Mouse (Mus musculus) heart, embryonic 13.5 days (tissue): ENCODE results near the gene Atxn2. TPM values are rescaled to one million over a fixed set of nuclear protein-coding genes. Genes with fewer than 3 reads are reported as not detected.

Source experiments
- ATAC-seq: fragments of 200-750 bp; cut with Nextera tagmentation; 2 replicates; pipeline ENCODE4 v1.8.0; 2017; ENCODE audit warnings: moderate TSS enrichment; ENCODE audit not compliant: insufficient number of reproducible peaks, low FRiP score, low TSS enrichment; ENCODE audit errors: extremely low read depth
- H3K27ac ChIP-seq: fragments of 300-500 bp; sonication (generic); replicated peaks from 2 replicates; pipeline ENCODE4 v1.5.1; 2015; ENCODE audit warnings: moderate library complexity, mild to moderate bottlenecking, inconsistent platforms
- H3K27me3 ChIP-seq: fragments of 300-500 bp; sonication (generic); replicated peaks from 2 replicates; pipeline ENCODE4 v1.6.1; 2015; ENCODE audit warnings: mild to moderate bottlenecking, inconsistent platforms
- H3K36me3 ChIP-seq: fragments of 300-500 bp; sonication (generic); 2 replicates; pipeline ENCODE4 v1.6.1; 2015; ENCODE audit warnings: mild to moderate bottlenecking, inconsistent platforms
- H3K4me1 ChIP-seq: fragments of 300-500 bp; sonication (generic); 2 replicates; pipeline ENCODE4 v1.6.1; 2015; ENCODE audit warnings: inconsistent platforms
- H3K4me2 ChIP-seq: fragments of 300-500 bp; sonication (generic); 2 replicates; pipeline ENCODE4 v1.6.1; 2015; ENCODE audit warnings: inconsistent platforms, mild to moderate bottlenecking, moderate library complexity
- H3K4me3 ChIP-seq: fragments of 300-500 bp; sonication (generic); 2 replicates; pipeline ENCODE4 v1.5.1; 2015; ENCODE audit warnings: moderate library complexity, mild to moderate bottlenecking, inconsistent platforms
- H3K9ac ChIP-seq: fragments of 300-500 bp; sonication (generic); 2 replicates; pipeline ENCODE4 v1.6.1; 2015; ENCODE audit warnings: inconsistent platforms, mild to moderate bottlenecking, moderate library complexity
- H3K9me3 ChIP-seq: fragments of 300-500 bp; sonication (generic); 2 replicates; pipeline ENCODE4 v1.6.1; 2016; ENCODE audit warnings: inconsistent platforms
- WGBS: fragments of 180-500 bp; shearing (Covaris S2); methylation state at CpG from one replicate; pipeline ENCODE4 v1.1.7; 2015; ENCODE audit warnings: mixed read lengths; 5-methylcytosine and 5-hydroxymethylcytosine counted together
- polyA plus RNA-seq: library from polyadenylated mRNA; unstranded; fragments of >200 nt; fragmentation: Nextera tagmentation; extraction: Ambion mirVana; gene quantifications from 2 replicates; pipeline ENCODE4 v1.2.1, GENCODE M21; 2015

Gene Atxn2
- polyA plus RNA-seq, 1 experiment from 2014 or later, result 35.4 TPM

DNA sequence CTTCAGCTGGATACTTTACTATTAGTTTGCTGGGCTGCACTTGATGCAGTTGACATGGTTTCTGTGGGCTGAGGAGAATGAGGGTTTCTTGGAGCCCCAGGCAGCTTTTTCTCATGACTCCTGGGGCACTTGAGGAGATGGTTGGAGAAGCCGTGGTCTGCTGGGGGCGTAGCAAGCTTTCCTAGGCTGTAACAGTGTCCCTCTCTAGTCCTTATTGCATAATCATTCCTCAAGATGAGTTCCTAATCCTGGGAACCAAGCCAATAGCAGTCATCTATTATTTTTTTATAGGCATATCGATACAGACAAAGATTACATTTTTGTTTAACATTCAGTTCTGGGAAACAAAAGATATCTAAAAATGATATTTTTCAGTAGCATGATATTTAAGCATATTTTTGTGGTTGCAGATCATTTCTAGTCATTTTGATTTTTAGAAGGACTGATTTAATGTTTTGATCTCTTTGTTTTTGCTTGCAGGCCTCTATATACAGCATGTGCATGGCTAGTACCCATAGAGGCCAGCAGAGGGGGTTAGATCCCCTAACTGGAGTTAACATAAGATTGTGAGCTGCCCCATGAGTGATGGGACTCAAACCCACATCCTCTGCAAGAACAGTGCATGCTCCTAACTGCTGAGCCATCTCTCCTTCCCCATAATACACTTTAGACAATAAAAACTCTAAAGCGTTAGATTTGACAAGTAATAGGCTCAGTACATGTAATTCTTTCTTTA is 55.1 kb downstream of the Atxn2 start:
- Histone ChIP-seq H3K4me2 (no peak overlapping the region), H3K9me3 (no peaks in the 10 kb centered on the region), H3K9ac (no peak overlapping the region), H3K36me3 (peaks cover 69% of the 10 kb centered on the region), H3K4me1 (peaks cover 17% of the 10 kb centered on the region), H3K27ac (no peak overlapping the region), H3K4me3 (no peak overlapping the region), H3K27me3 (no peaks in the 10 kb centered on the region)
- WGBS, result 93% methylated on average over 4 of the region's 4 CpGs
- ATAC-seq, result no peak

DNA sequence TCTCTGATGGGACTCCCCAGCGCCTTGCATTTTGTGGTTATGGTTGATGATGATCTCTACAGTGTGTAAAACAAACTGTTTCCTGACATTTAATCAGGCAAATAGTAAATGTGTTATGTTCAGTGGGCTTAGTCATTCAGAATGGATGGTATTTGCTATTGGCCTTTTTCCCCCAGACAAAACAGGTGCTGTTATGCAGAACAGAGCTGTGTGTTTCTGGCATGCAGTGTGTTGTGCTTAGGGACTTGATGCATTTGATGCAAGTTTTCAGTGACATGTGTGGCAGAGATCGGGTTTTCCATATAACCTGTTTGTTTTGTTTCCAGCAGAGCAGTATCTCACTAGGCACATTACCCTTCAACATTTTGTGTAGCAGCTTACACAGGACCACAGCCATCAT is 56.4 kb downstream of the Atxn2 start:
- no peaks in the 10 kb centered on the region for H3K27me3 ChIP-seq
- peaks cover 74% of the 10 kb centered on the region for H3K36me3 ChIP-seq
- no peak overlapping the region for H3K4me3 ChIP-seq
- WGBS, result 89% methylated on average over 2 of the region's 2 CpGs
- H3K9me3 ChIP-seq, result no peaks in the 10 kb centered on the region
- no peak overlapping the region for H3K4me2 ChIP-seq
- no peak for ATAC-seq
- H3K9ac ChIP-seq, result no peak overlapping the region
- H3K4me1 ChIP-seq, result peaks cover 17% of the 10 kb centered on the region
- H3K27ac ChIP-seq, result no peak overlapping the region

DNA sequence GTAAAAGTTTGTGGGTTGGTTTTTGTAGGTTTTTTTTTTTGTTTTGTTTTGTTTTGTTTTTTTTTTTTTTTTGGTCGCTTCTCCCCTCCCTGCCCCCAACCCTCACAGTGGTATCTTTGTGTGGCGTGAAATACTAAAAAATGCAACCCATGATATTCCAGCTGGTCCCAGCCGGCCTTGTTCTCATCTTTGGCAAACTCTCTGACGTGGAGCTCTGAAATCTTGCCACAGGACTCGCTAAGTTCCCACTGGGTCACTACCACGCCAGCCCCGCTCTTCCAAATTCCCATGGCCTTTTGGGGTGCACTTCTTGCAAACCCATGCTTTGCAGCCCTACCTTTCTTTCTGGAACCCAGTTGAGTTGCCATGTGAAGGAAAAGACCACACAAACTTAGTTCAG is 58.7 kb downstream of the Atxn2 start:
- 83% methylated on average over 7 of the region's 7 CpGs for WGBS
- ATAC-seq, result no peak
- Histone ChIP-seq H3K27me3 (no peaks in the 10 kb centered on the region), H3K9ac (no peak overlapping the region), H3K4me2 (no peak overlapping the region), H3K4me3 (no peak overlapping the region), H3K9me3 (no peaks in the 10 kb centered on the region), H3K27ac (no peak overlapping the region), H3K4me1 (peaks cover 11% of the 10 kb centered on the region), H3K36me3 (peaks cover 77% of the 10 kb centered on the region)

DNA sequence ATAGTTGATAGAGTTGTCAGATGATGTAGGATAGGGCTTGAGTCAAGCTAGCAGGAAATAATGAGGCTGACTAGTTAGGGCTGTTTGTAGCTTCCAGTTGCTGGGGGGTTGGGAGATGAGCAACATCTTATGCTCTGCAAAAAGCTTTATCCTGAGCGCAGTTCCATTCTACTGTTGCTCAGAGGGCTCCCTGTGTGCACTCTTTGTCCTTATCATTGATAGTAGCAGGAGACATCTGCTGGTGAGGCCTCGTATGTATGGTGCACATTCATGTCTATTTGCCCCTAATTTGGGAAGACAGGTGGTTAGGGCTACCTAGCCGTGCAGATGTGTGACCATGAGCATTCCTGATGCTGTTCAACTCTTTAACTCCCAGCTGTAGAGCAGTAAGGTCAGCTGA is 60.5 kb downstream of the Atxn2 start:
- Histone ChIP-seq H3K36me3 (peaks cover 79% of the 10 kb centered on the region), H3K4me3 (no peak overlapping the region), H3K27ac (no peak overlapping the region), H3K4me1 (peaks cover 7% of the 10 kb centered on the region), H3K4me2 (no peak overlapping the region), H3K27me3 (no peaks in the 10 kb centered on the region), H3K9me3 (no peaks in the 10 kb centered on the region), H3K9ac (no peak overlapping the region)
- no peak for ATAC-seq
- WGBS, result 78% methylated on average over 3 of the region's 3 CpGs

DNA sequence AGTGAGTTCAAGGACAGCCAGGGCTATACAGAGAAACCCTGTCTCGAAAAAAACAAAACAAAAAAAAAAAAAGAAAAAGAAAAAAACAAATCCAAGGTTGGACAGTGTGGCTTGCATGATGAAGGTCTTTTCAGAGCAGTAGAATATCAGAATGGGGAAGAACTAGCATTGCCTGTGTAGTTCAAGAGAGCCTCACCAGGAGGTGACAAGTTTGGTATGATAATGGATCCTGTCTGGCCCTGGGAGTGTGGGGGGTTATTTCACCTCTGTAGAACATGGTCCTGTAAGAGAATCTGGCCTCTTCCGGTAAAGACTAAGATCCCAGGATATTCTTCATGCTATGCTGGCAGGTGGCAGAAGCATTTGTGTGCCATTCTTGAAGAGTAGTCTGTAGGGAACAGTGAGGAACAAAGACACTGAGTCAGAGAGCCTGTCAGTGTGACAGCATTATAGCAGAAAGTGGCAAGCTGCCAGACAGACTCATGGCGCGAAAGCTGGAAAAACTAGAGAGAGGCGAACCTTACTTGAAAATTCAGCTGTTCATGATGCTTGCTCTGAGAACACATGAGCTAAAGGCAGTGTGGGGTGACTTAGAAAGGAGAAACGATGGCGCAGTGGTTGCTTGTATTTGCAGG is 67.5 kb downstream of the Atxn2 start:
- Histone ChIP-seq H3K4me3 (no peak overlapping the region), H3K36me3 (peaks cover 94% of the 10 kb centered on the region), H3K9me3 (no peaks in the 10 kb centered on the region), H3K27ac (no peak overlapping the region), H3K4me1 (no peaks in the 10 kb centered on the region), H3K4me2 (no peak overlapping the region), H3K9ac (no peak overlapping the region), H3K27me3 (no peaks in the 10 kb centered on the region)
- 72% methylated on average over 7 of the region's 7 CpGs for WGBS
- no peak for ATAC-seq

DNA sequence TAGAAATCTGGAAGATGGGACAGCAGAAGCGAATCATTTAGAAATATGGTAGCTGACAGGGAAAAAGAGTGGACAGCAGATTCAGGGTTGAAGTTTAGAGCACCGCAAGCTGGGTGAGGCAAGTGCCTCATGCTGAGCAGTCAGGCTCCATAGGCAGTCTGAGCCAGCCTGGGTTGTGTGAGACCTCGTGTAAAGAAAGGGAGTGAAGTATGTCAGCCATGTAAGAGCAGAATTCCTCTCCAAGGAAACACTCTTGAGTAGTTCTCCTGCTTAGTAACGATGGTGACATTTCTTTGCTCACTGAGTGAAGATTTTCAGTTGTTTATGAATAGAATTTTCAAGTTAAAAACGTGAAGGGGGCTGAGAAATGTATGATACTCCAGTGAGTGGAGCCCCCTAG is 69.0 kb downstream of the Atxn2 start:
- Histone ChIP-seq H3K27ac (no peak overlapping the region), H3K36me3 (peaks cover 95% of the 10 kb centered on the region), H3K27me3 (no peaks in the 10 kb centered on the region), H3K4me2 (no peak overlapping the region), H3K9ac (no peak overlapping the region), H3K4me1 (peaks cover 7% of the 10 kb centered on the region; the same call in 1 of the 2 replicates), H3K9me3 (no peaks in the 10 kb centered on the region), H3K4me3 (no peak overlapping the region)
- ATAC-seq, result no peak
- 74% methylated on average over 5 of the region's 5 CpGs for WGBS

DNA sequence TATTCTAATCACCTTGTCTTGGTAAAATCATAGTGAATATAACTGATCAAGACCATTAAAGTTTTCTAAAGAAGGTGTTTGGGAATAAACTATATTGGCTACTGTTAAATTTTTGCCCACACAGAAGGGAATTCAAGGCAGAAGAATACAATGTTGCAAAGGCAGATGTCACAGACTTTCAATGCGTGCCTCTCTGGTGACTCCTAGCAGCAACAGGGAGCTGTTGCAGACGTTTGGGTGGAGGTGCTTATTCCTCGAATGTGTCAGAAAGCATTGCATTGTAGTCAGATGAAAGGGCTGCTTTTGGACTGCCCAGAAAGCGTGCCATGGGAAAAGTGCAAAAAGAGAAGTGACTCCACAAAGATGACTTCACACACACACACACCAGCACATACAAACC is 71.3 kb downstream of the Atxn2 start:
- H3K27ac ChIP-seq, result no peak overlapping the region
- WGBS, result 74% methylated on average over 4 of the region's 4 CpGs
- H3K27me3 ChIP-seq, result no peaks in the 10 kb centered on the region
- no peak overlapping the region for H3K9ac ChIP-seq
- no peaks in the 10 kb centered on the region for H3K9me3 ChIP-seq
- no peak for ATAC-seq
- H3K4me3 ChIP-seq, result no peak overlapping the region
- peaks cover 97% of the 10 kb centered on the region for H3K36me3 ChIP-seq
- H3K4me2 ChIP-seq, result no peak overlapping the region
- peaks cover 7% of the 10 kb centered on the region; the same call in 1 of the 2 replicates for H3K4me1 ChIP-seq

DNA sequence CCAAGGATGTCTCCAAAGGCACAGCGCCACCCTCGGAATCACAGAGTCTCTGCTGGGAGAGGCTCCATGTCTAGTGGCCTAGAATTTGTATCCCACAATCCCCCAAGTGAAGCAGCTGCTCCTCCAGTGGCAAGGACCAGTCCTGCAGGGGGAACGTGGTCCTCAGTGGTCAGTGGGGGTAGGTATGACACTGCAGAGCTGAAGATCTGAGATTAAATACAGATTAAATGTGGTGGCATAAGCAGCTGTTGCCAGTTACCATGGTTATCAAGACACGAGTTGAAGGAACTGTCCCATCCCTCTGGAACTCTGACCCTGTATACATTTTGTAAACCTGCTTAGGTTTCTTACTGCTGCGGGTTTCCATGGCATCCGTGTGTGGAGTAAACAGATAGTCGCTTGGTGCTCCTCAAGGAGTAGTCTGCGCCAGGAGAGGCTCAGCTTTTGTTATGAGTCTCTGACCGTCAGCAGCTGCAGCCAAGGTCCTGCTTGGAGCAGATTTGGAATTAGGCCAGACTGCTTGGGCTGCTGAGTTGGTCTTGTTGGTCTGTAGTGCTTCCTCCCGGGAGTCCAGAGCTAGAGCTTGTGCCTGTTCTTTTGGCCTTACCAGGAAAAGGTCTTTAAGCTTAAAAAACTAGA is 72.8 kb downstream of the Atxn2 start:
- Histone ChIP-seq H3K9me3 (no peaks in the 10 kb centered on the region), H3K9ac (no peak overlapping the region), H3K27ac (no peak overlapping the region), H3K4me3 (no peak overlapping the region), H3K36me3 (peaks cover 99% of the 10 kb centered on the region), H3K4me1 (peaks cover 7% of the 10 kb centered on the region; the same call in 1 of the 2 replicates), H3K27me3 (no peaks in the 10 kb centered on the region), H3K4me2 (no peak overlapping the region)
- WGBS, result 65% methylated on average over 10 of the region's 10 CpGs
- ATAC-seq, result no peak

DNA sequence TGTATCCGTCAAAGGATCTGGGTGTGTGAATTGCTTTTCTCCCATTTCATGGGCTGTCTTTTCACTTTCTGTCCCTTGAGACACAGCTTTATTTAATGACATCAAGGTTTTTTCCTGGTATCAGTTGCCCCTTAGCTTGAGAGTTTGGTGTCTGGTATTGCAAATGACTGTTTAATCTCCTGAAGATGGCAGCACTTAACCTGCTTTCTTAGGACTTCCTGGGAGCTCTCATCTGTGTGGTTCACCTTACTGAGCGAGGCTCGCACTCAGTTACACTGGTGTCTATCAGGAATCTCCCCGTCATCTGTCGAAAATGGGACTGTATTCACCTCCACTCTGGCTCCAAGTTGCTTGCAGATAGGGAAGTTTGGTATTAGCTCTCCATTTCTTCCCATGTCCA is 79.9 kb downstream of the Atxn2 start:
- Histone ChIP-seq H3K9me3 (no peaks in the 10 kb centered on the region), H3K9ac (no peak overlapping the region), H3K4me1 (no peaks in the 10 kb centered on the region; the same call in 1 of the 2 replicates), H3K27ac (no peak overlapping the region), H3K36me3 (peaks cover 98% of the 10 kb centered on the region), H3K4me3 (no peak overlapping the region), H3K4me2 (no peak overlapping the region), H3K27me3 (no peaks in the 10 kb centered on the region)
- WGBS, result 85% methylated on average over 5 of the region's 5 CpGs
- no peak for ATAC-seq

DNA sequence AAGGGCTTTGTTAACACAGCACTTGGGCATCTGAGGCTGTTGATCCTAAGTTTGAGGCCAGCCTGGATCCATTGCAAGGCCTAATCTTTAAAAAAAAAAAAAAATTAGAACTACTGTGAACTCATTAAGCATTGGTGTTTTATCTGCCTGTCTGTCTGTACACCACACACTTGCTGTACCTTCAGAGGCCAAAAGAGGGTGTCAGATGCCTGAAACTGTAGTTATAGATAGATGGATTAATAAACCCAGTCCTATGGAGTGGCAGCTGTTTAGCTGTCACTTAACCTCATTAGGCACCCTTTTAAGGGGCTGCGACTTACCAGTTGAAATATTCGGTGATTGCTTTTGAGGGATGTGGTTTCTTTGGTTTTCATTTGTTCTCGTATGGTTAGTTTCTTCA is 84.7 kb downstream of the Atxn2 start:
- Histone ChIP-seq H3K27me3 (no peaks in the 10 kb centered on the region), H3K4me2 (no peak overlapping the region), H3K27ac (no peak overlapping the region), H3K36me3 (peaks cover 96% of the 10 kb centered on the region), H3K4me3 (no peak overlapping the region), H3K4me1 (no peaks in the 10 kb centered on the region; the same call in 1 of the 2 replicates), H3K9me3 (no peaks in the 10 kb centered on the region), H3K9ac (no peak overlapping the region)
- WGBS, result 79% methylated on average over 3 of the region's 3 CpGs
- no peak for ATAC-seq

DNA sequence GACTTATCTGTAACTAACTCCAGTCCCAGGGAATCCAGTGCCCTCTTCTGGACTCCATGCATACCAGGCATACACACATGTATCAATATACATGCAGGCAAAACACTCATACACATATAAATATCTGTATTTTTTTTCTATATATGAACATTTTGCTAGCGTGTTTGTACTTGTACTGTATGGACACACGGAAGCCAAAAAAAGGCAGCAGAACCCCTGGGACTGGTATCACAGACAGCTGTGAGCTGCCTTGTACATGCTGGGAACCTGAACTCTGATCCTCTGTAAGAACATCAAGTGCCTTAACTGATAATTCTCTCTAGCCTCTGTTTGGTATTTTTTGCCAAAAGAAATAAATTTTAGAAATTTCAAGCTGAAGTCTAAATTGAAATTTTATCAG is 87.3 kb downstream of the Atxn2 start:
- Histone ChIP-seq H3K4me3 (no peak overlapping the region), H3K27ac (no peak overlapping the region), H3K4me1 (no peaks in the 10 kb centered on the region; the same call in 1 of the 2 replicates), H3K36me3 (peaks cover 98% of the 10 kb centered on the region), H3K9me3 (no peaks in the 10 kb centered on the region), H3K27me3 (no peaks in the 10 kb centered on the region), H3K9ac (no peak overlapping the region), H3K4me2 (no peak overlapping the region)
- ATAC-seq, result no peak
- 92% methylated on average over 2 of the region's 2 CpGs for WGBS
